Mouse (Mus musculus): ENCODE results near the gene Pnn.
"Not testable (repeated sequence)": the region's sequence is repeated elsewhere in the genome, so short reads cannot be mapped to it uniquely, and the experiment has no call there.

Gene Pnn

DNA sequence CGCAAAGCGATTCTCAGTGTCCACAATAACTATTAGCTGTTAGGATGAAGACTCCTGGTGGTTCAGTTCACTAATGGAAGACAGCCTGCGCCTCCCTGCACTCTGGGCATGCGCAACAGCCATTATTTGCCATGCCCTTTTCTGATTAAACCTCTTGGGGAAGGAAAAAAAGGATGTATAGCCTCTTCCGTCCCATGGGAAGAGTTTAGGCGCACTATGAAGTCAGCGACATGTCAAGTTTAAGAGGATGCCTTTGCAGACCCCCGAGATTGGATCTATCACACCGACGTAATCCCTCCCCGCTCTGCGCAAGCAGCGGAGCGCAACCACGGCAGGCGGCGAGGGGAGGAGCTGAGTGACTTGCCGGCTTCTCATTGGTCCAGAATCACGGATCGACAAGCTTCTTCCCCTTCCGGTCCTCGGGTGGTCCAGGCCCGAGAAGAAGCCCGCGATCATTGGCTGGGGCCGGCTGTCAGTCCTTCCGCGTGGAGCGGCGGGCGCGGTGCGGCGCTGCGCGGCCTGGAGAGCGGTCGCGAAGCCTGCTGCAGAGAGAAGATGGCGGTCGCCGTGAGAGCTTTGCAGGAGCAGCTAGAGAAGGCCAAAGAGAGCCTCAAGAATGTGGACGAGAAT lies at the start of gene Pnn:
Gene Pnn (plus strand): TSS at position 437 of the 630 bp plus-strand sequence.
- peak; percentile 97 for DNase-seq (ENCODE audit: low spot score)

DNA sequence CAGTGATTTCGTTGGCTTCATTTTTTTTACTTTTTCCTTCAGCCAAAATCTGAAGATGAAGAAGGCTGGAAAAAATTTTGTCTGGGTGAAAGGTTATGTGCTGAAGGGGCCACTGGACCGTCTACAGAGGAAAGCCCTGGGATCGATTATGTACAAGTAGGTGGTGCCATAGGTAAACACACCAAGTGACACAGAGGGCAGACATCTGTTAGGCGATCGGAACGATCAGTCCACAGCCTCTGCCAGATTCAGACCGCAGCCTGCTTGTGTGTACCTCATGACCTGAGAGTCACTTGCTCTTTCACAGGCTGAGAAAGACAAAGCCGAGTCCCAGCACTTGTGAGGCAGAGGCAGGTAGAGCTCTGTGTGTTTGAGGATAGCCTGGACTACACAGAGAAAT lies 48.7 kb upstream of the Pnn start:
- no peak for DNase-seq (ENCODE audit: low spot score)

DNA sequence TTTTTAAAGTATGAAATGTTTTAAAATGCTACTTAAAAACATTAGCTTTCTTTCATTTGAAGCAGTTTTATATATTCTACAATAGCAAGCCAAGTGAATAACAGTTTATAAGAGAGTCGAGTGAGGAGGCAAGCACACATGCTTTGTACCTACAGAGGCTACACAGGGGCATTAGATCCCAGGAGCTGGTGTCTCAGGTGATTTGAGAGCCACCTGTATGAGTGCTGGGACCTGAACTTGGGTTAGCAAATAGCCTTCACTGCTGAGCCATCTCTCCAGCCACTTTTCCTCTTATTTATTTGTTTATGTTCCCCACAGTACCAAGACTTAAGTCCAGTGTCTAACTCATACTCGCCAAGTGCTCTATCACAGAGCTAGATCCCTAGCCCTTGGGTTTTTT lies 46.8 kb upstream of the Pnn start:
- DNase-seq (ENCODE audit: low spot score) = no peak

DNA sequence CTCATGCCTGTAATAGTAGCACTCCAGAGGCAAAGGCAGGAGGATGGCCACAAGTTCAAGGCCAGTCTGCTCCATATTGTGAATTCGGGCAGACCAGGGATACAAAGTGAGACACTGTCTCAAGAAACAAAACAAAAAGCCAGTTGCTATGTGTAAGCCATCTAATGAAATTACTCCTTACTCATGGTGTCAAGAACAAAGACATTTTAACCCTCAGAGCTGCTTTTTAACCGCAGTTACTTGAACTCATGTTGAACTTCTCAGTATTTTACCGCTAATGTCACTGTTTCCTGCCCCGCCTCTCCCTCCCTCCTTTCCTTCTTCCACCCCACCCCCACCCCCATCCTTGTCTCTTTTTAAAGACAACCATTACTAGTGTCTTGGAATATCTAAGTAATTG lies 45.4 kb upstream of the Pnn start:
- DNase-seq (ENCODE audit: low spot score) = no peak

DNA sequence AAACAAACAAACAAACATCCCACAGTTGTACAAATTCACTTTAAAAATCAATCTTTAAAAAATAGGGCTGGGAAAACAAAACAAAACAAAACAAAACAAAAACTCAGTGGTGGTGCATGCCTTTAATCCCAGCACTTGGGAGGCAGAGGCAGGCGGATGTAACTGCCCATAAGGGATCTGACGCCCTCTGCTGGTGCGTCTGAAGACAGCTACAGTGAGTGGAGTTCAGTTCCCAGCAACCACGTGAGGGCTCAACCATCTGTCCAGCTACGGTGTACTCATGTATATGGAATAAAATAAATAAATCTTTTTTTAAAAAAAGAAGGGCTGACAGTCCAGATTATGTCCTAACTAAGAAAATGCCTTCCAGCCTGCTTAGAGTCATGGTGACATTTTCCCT lies 34.6 kb upstream of the Pnn start:
- no peak for DNase-seq (ENCODE audit: low spot score)

DNA sequence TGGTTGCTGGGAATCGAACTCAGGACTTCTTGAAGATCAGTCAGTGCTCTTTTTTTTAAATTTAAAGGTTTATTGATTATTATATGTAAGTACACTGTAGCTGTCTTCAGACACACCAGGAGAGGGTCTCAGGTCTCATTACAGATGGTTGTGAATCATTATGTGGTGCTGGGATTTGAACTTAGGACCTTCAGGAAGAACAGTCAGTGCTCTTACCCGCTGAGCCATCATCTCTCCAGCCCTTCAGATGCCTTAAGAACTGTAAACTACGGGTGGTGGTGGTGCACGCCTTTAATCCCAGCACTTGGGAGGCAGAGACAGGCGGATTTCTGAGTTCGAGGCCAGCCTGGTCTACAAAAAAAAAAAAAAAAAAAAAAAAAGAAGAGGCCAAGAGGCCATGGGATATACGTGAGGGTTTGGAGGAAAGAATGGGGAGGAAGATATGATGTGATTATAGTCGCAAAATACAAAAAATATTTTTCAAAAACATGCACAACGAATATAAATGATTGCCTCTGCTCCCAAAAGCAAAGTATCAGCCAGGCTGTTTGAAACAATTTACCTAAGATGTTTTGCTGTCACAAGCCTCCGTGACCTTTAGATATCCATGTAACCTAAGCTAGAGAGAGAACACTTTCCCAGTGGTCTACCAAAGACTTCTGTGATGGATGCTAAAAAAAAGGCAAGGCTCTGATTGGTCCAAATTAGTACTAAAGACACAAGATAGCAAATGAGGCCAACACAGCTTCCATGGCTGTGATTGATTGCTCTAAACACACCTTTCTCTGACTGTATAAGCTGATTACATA lies 27.3 kb upstream of the Pnn start:
- no peak for DNase-seq (ENCODE audit: low spot score)

DNA sequence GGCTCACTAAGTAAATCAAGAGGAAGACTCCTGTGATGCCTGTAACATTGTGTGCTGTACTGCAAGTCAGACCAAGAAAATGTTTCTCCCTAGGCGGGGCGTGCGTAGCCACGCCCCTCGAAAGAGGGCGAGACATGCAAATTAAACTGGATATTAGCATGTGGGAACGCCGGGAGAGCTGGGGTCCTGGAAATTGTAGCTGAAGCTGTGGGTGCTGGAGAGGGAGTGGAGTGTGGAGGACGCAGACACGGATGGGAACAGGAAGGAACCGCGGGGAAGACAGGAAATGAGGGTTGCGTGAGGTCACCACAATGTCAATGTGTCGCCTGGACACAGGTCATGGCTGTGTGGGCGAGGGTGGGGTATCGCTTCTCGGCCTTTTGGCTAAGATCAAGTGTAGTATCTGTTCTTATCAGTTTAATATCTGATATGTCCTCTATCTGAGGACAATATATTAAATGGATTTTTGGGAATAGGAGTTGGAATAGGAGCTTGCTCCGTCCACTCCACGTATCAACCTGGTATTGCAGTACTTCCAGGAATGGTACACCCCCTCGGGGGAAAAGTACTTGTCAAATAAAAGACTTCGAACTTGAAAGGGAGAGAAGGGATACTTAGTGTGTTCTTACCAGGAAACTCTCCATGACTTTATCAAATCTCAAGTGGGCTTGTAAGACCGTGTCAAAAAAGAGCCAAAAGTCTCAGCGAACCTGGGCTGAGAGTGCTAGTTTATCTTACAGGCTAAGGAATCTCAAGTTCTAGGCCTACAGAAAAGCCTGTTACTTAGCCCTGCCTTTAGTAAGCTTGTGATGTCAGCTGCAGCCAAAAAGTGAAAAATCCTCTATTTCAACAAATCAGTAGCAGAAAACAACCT lies 26.5 kb upstream of the Pnn start:
- peak; percentile 3 for DNase-seq (ENCODE audit: low spot score)

DNA sequence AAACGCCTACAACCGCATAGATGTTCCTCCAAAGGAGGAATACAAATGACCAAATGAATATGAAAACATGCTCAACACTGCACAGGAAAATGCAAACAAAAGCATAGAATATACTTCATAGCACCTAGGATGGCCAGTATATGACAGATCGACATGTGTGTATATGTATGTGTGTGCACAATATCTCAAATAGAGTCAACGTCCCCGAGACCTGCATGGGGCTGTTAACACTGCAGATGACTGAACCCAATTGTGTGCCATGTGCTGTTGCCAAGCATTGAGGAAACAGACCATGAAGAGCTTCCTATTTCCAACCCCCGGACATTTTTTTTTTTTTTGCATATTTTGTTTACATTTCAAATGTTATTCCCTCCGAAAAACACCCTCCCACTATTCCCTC lies 25.8 kb upstream of the Pnn start:
- no peak for DNase-seq (ENCODE audit: low spot score)

DNA sequence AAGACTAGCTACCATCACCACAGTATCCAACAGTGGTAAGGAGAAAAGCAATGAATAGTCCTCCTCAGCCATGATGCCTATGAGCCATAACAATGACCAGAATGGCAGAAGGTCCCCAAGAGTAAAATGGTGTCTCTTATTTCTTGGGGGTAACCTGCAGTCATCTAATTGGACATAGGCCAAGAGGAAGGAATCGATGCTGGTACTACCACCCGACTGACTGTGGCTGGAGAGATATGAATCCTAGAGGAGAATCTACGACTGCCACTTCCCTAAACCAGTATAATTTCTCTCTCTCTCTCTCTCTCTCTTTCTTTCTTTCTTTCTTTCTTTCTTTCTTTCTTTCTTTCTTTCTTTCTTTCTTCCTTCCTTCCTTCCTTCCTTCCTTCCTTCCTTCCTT lies 14.2 kb upstream of the Pnn start:
- DNase-seq (ENCODE audit: low spot score) = no peak

DNA sequence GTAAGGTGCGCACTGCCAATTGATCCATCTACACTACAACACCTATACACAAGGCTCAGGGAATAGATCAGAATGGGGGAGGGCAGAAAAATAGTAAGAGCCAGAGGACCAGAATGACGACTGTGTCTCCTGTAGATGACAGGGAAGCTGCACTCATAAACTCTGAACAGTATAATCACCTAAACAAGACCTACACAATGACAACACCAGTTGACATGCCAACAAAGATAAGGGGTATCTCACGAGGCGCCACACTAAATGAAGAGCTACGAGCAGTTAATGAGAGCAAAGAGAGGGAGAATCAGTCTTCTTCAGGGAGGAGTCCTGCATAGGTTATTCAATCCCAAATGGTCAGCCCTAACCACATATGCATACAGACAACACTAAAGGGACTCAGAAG lies 13.5 kb upstream of the Pnn start:
- DNase-seq (ENCODE audit: low spot score) = no peak

DNA sequence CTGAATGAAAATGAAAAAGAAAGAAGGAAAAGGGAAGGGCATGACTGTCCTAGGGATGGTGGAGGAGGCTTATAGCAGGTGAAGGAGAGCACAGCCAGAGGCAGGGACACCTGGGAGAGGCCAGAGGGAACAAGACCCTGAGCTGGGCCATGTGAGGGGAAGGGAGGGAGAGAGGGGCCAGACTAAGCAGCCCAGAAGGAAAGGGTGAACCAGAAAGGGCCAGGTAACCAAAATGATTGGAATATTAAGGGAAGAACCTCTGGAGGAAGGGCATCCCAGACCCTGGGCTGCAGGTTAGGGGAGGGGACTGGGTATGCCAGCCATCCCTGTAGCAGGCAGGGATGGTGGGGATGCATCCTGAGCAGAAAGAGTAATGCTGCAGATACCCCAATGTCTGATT lies 12.7 kb upstream of the Pnn start:
- no peak for DNase-seq (ENCODE audit: low spot score)

DNA sequence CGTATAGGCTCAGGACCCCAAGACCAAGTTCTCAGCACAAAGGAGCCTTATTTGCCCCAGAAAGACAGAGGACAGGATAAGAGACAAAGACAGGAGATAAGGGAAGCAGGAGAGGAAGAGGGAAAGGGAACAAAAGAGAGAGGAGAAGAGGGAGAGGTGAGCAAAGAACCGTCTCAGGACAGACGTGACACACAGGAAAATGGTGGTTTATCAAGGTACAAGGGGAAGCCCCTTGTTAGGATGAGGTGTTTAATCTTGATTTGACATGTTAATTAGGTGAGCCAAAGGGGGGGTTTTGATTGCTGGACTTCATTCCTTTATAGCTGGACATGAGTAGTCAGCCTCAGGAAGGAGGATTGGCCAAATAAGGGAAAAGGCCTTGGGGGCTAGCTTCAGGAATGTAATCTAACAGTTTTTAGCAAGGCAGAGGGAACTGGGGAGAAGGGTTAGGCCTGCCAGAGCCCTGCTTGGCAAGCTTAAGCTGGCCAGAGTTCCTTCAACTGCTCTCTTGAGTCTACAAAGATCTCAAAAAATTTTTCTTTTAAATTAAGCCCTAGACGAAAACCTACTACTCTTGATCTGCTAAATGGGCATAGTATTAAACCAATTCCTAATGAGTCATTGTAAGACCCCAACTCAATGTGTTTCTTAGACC lies 11.4 kb upstream of the Pnn start:
- peak; percentile 41 for DNase-seq (ENCODE audit: low spot score)

DNA sequence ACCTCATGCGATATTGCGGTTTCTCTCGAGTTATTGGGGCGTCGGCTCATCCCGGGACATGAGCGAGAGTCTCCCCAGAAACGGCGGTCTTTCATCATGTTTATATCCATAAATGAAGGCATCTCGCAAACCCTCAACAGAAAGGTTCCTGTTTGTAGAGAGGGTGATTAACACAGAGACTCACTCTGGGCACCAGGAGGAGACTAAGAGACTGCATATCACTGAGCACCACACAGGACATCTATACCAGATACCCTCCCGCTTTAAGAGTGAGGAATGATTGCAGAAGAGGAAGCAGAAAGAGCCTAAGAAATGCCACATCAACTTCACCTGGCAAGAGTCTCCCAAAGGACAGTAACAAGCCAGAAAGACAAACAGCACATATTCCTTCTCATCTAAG lies 10.5 kb upstream of the Pnn start:
- DNase-seq (ENCODE audit: low spot score) = no peak

DNA sequence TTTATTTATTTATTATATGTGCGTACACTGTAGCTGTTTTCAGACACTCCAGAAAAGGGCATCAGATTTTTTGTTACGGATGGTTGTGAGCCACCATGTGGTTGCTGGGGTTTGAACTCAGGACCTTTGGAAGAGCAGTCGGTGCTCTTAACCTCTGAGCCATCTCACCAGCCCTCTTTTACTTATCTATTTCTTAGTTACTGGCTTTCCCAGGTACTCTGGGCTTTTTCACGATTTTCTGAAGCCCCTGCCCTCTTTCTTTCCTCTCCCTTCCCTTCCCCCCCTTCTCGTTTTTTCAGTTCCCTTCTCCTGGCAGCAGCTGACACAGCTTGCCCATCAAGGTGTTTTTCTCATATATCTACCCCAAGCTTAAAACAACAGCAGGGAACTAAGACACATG lies 8.4 kb upstream of the Pnn start:
- not testable (repeated sequence) for DNase-seq (ENCODE audit: low spot score)

DNA sequence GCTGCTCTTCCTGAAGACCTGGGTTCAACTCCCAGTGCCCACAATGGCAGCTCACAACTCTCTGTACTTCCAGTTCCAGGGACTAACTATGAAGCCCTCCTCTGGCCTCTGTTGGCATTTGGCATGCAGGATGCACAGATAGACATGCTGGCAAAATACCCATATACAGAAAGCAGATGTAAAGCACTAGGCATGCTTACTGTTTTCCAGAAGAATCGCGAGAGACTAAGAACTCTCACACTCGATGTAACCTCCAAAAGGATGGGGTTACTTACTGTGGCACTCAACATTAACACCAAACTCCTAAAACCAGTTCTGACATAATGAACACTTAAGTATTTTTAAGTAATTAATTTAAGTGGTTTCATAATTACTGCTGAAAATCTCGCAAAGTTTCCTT lies 6.4 kb upstream of the Pnn start:
- DNase-seq (ENCODE audit: low spot score) = no peak

DNA sequence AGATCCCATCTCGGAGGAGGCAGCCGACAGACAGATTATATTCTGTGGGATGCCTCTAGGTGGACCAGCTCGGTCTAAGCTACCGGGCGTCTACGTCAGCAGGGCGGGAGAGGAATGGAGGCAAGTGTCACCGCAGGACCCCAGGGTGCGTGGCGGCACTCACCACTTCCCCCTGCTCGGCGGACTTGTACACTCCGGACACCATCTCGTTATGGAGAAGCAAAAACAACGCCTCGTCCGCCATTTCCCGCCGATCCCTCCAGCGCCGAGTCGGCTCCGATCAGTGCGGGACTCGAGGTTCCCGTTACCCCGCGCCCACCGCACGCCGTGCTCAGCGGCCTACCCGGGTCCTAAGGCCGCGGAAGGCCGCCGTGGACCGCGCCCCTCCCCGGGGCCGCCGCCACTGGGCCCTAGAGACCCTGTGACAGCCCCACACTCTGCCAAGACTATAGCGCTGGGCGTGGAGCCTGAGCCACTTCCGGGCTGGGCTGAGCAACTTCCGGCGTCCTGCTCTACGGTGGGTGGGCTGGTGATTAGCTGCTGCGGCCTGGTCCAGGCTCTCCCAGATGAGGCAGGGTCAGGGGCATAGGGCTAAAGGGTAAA lies 5.6 kb upstream of the Pnn start, which contains the start of gene Trappc6b:
Gene Trappc6b (minus strand): TSS at position 480 of the 603 bp plus-strand sequence.
- DNase-seq (ENCODE audit: low spot score) = peak; percentile 66

DNA sequence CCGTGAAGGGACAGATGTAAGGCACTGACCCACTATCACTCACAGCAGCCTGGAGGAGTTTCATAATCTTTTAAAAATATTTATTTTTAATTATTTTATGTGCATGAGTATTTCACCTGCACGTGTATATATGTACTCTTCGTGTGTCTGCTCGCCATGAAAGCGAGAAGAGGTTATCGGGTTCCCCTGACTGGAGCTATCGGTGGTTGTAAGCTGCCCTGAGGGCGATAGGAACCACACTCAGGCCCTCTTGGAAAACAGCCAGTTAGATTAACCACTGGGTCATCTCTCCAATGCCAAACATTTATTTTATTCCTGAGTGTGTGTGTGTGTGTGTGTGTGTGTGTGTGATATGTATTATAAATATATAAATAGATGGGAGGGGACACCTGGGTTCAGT lies 1.8 kb upstream of the Pnn start:
- DNase-seq (ENCODE audit: low spot score) = no peak

DNA sequence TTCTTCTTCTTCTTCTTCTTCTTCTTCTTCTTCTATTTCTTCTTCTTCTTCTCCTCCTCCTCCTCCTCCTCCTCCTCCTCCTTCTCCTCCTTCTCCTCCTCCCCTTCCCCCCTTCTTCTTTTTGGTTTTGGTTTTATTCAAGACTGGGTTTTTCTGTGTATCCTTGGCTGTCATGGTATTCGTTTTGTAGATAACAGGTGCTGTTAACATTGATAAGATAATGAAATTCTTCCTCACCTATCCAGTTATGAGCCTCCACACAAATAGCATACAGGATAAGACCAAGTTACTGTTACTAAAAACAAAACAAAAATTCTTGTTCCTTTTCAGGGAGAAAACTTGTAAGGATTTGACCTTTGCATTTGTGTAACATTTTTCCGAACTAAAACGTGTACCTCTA lies 908 bp upstream of the Pnn start:
- DNase-seq (ENCODE audit: low spot score) = no peak

DNA sequence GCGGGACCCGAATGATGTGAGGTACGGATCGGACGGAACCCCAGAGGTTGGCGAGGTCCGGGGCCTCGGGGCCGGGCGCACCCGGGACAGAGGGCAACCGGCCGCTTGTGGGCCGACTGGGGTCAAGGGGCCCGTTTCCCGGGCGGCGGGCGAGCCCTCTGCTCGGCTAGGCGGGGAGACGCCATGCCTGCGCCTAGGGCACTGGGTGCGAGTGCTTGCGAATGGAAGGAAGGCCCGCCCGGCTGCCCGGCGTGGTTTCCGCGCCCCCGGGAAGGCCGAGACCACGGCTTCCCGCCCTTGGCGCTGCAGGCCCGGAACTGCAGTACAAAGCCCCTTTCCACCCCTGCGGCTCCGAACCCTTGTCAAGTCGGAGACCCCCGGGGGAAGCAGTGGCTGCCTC lies 411 bp downstream of the Pnn start:
- peak; percentile 7 for DNase-seq (ENCODE audit: low spot score)

DNA sequence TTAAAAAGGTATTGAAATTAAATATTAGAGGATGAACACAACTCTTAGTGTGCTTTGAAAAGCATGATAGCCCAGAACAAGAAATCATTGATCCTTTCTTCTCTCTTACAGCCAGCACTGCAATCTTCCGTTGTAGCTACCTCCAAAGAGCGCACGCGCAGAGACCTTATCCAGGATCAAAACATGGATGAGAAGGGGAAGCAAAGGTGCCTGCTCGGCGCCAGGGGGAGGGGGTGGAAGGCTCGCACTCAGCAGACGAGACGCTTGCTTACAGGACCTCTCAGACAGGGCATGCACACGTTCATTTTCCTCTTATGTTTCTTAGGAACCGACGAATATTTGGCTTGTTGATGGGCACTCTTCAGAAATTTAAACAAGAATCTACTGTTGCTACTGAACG lies 2.1 kb downstream of the Pnn start:
- no peak for DNase-seq (ENCODE audit: low spot score)

DNA sequence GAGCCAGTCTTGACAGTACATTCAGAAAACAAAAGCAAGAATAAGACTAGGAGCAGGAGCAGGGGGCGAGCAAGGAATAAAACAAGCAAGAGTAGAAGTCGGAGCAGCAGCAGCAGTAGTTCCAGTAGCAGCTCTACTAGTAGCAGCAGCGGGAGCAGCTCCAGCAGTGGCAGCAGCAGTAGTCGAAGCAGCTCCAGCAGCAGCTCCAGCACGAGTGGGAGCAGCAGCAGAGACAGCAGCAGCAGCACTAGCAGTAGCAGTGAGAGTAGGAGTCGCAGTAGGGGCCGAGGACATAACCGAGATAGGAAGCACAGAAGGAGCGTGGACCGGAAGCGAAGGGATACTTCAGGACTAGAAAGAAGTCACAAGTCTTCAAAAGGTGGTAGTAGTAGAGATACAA lies 5.6 kb downstream of the Pnn start:
- DNase-seq (ENCODE audit: low spot score) = no peak

DNA sequence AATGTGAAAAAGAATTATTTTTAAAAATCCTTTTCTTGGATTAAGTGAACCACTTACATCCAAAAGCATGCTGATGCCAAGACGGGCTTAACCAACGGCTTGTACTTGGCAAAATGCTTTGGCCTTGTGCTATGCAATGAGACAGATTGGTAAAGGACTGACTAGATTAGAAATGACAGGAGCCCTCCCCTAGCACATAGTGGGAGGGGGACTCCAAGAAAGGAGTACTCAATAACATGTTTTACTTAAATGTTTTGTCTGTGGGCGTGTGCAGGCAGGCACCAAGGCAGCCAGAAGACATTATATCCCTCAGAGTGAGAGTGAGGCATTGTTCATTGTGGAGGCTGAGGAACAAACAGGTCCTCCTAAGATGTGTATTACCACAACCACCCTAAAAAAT lies 7.4 kb downstream of the Pnn start:
- no peak for DNase-seq (ENCODE audit: low spot score)

Data from ovary, adult 18-20 months (tissue).